Mouse (Mus musculus) ES-E14 (cell line): Measurements from ENCODE around the gene Gm42791.

Experiments used
- CHD2 ChIP-seq: IDR thresholded peaks from 2 replicates; pipeline ENCODE4 v1.6.1; 2014; ENCODE audit warnings: mild to moderate bottlenecking, low read depth, low read length, inconsistent platforms
- HCFC1 ChIP-seq: IDR thresholded peaks from 2 replicates; pipeline ENCODE4 v1.6.1; 2012; ENCODE audit warnings: low read length, inconsistent platforms, borderline replicate concordance; ENCODE audit not compliant: insufficient read depth
- ZC3H11A ChIP-seq: IDR thresholded peaks from 2 replicates; pipeline ENCODE4 v1.6.1; 2012; ENCODE audit warnings: low read depth, mild to moderate bottlenecking, inconsistent platforms, low read length, borderline replicate concordance

DNA sequence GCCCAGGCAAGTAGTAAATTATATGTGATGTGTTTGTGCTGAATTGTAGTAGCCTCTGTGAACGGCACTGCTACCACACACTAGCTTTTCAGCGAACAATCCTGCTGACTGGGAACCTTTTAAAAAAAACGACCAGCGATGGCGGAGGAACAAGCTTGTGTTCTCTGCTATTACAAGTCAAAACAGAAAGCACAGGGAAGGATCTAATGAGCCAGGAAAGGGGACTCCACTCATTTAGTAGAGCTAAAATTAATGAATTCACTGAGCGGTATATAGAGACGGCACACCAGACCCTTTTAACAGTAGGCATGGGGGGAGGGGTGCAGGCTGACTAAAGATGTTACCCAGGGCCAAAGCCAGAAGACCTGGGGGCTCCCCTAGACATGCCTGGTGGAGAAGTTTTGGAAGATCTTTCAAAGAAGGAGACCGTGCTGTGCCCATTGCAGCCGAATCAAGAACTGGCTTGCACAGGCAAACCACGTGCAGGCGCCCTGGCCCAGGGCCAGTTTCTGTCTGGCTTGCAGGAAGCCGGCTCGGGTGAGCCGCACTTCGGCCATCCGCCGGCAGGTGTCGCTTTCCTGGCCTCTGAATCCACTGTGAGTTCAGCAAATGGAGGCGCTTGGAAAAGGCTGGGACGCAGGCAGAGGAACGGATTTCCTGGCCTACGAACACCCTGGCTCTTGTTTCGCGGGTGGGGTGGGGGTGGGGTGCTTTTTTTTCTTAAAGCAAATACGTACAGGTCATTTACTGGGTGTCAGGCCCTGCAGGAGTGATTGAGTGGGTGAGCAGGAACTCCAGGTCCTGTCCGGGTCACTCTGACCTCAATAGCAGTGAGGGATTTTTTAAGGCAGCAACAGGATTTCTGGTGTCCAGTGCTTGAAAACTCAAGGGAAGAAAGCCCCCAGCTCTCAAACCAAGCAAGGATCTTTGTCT, 11.7 kb upstream of the Gm42791 start:
- TF ChIP-seq HCFC1 (no peak), CHD2 (no peak), ZC3H11A (0 out of 2 replicates have a peak, but pooled peaks have one; percentile 53)
